Mouse (Mus musculus): ENCODE measurements around the gene Gpatch3.

The Gpatch3 gene

GRCm38 (mm10) chr4:133620668-133621067 is 46.1 kb downstream of the Gpatch3 start:
- DNase-seq (ENCODE audit: low spot score) = no peak

- DNase-seq (ENCODE audit: low spot score) = no peak
Observed at GRCm38 (mm10) chr4:133622161-133622695, 47.7 kb downstream of the Gpatch3 start.

- no peak for DNase-seq (ENCODE audit: low spot score)
Observed at GRCm38 (mm10) chr4:133624830-133625229, 50.3 kb downstream of the Gpatch3 start.

GRCm38 (mm10) chr4:133625621-133626071 is 51.1 kb downstream of the Gpatch3 start:
- no peak for DNase-seq (ENCODE audit: low spot score)

- DNase-seq (ENCODE audit: low spot score) = no peak
Observed at GRCm38 (mm10) chr4:133626221-133626620, 51.7 kb downstream of the Gpatch3 start.

- no peak for DNase-seq (ENCODE audit: low spot score)
Observed at GRCm38 (mm10) chr4:133626621-133627020, 52.1 kb downstream of the Gpatch3 start.

GRCm38 (mm10) chr4:133627039-133627438 is 52.5 kb downstream of the Gpatch3 start:
- DNase-seq (ENCODE audit: low spot score) = no peak

- DNase-seq (ENCODE audit: low spot score) = no peak
Observed at GRCm38 (mm10) chr4:133628517-133628916, 54.0 kb downstream of the Gpatch3 start.

- no peak for DNase-seq (ENCODE audit: low spot score)
Observed at GRCm38 (mm10) chr4:133629191-133629590, 54.6 kb downstream of the Gpatch3 start.

- no peak for DNase-seq (ENCODE audit: low spot score)
Observed at GRCm38 (mm10) chr4:133630326-133630920, 55.9 kb downstream of the Gpatch3 start.

- no peak for DNase-seq (ENCODE audit: low spot score)
Observed at GRCm38 (mm10) chr4:133631071-133631768, 56.7 kb downstream of the Gpatch3 start.

GRCm38 (mm10) chr4:133631769-133632411 is 57.3 kb downstream of the Gpatch3 start:
- DNase-seq (ENCODE audit: low spot score) = no peak

GRCm38 (mm10) chr4:133632483-133633327 is 58.2 kb downstream of the Gpatch3 start:
- DNase-seq (ENCODE audit: low spot score) = peak; percentile 45

- peak; percentile 89 for DNase-seq (ENCODE audit: low spot score)
Observed at GRCm38 (mm10) chr4:133633332-133634042, 58.9 kb downstream of the Gpatch3 start.
